Mouse (Mus musculus) central nervous system, embryonic 14 days (tissue): Measurements from ENCODE around the gene Edrf1. TPM values are rescaled to one million over a fixed set of nuclear protein-coding genes. Genes with fewer than 3 reads are reported as not detected.

ENCODE experiments used
- polyA plus RNA-seq: library from polyadenylated mRNA; depleted of rRNA; stranded (reverse); fragments of >200 nt; gene quantifications from 2 replicates; pipeline ENCODE4 v1.2.3, GENCODE M21; 2012; rRNA removed

The Edrf1 gene
- 27.9 and 29.0 TPM in 2 replicates for polyA plus RNA-seq

DNA sequence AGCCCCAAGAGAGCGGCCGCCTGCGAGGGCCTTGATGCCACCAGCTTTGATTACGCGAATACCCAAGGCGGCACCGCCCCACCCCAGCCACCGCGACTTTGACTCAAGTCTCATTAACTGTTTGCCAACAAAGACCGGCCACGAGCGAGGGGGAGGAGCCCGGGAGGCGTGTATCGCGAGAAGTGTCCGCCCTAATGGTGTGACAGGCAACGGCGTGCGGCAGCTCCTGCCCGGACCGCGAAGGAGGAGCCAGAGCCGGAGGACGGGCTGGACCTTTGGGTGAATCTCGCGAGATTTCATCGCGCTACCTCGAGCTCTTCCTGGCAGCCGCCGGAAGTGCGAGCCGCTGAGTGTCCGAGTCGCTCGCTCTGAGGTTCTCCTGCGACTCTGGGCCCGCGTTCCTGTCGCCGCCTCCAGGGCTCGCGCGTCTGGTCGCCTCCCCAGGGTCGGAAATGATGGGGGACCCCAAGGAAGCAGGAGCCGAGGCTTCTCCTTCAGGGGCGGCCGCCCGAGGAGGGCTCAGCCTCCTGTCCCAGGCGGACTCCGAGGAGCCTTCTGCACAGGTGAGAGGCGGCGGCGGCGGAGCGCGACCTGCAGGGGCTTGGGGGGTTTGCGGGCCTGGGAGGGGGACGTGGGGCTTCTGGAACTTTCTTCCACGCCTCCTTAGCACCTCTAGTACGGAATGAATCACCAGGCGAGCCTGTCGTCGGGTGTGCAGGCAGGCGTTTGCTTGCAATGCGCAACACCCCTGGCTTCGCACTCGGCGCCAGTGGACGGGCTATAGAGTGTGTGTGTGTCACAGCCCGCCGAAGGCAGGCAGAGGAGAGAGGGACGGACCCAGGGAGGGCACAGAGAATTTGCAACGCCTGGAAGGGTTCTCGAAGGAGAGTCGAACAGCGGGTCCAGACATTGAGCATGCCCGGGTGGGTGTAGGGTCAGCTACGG lies at the start of gene Edrf1:
Gene Edrf1, plus strand, starts transcription at position 183 of the 945 bp plus-strand sequence.

DNA sequence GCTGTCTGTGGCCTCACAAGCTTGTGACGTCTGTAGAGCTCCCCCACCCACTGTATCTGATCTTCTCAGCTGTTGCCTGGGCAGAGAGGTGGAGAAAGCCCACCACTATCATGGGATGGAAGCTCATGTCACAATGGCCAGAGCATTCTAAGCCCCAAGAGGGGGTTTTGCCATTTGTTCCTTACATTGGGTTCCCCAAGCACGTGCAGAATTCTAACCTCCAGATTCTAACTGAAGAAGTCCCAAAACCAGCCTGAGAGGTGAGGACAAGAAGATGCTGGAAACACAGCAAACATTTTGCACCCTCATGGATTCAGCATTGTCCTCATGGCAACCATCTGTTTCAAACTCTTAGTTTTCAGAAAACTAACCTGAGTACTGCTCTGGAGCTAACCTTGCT lies 35.3 kb upstream of the Edrf1 start, which contains the start of gene Tex36:
Gene Tex36, minus strand, starts transcription at position 101 of the 400 bp plus-strand sequence.

DNA sequence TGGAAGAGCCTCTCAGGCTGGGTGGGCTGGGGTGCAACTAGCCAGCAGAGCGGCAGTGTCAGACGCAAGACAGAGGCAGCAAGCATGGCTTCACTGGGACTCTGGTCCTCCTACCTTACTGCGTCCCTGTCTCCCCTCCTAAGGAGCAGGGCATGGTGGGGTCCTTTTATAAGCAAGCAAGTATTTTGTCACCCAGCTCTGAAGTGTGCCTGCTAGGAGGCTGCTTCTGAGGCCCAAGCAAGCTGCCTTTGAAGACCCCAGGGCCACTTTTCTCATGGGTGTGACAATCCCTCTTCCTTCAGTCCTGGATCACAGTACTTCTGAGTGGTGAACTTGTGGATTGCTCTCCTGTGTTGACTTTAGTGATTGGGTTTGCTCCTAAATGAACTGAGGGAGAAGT lies 42.6 kb downstream of the Edrf1 start, which contains the start of gene Mmp21:
Gene Mmp21, minus strand, starts transcription at position 101 of the 400 bp plus-strand sequence.

Other genes starting within 250 kb of the Edrf1 start
- 0.15 TPM in 1 of 2 replicates, not detected in the other for gene Tex36, start 35.4 kb upstream of the Edrf1 start, polyA plus RNA-seq
- gene Mmp21, start 42.5 kb downstream of the Edrf1 start, polyA plus RNA-seq, result 0.03 and 0.04 TPM in 2 replicates
- 94.4 and 101 TPM in 2 replicates for gene Bccip, start 71.8 kb downstream of the Edrf1 start, polyA plus RNA-seq
- 35.3 and 39.6 TPM in 2 replicates for gene Uros, start 72.5 kb downstream of the Edrf1 start, polyA plus RNA-seq
- 3.8 and 4.2 TPM in 2 replicates for gene Fank1, start 139.3 kb downstream of the Edrf1 start, polyA plus RNA-seq
- gene Dhx32, start 145.2 kb downstream of the Edrf1 start, polyA plus RNA-seq, result 29.6 and 38.6 TPM in 2 replicates